Mouse (Mus musculus) thymus, adult 2 months (tissue): ENCODE results near the gene Hspb9. TPM values are rescaled to one million over a fixed set of nuclear protein-coding genes. Genes with fewer than 3 reads are reported as not detected.

Experiments
- DNase-seq: peaks from one replicate; pipeline ENCODE4 v3.0.0; 2021
- H3K27ac ChIP-seq: fragments of 200-500 bp; 2 replicates; pipeline ENCODE4 v1.5.1; 2012; ENCODE audit warnings: low read length, control low read depth; ENCODE audit not compliant: control insufficient read depth, insufficient read depth
- H3K27me3 ChIP-seq: fragments of 200-500 bp; 2 replicates; pipeline ENCODE4 v1.6.1; 2012; ENCODE audit warnings: mild to moderate bottlenecking, low read length, moderate library complexity, mixed read lengths; ENCODE audit not compliant: control insufficient read depth, insufficient read depth
- H3K36me3 ChIP-seq: fragments of 200-500 bp; 2 replicates; pipeline ENCODE4 v1.6.1; 2012; ENCODE audit warnings: mild to moderate bottlenecking, low read length, moderate library complexity; ENCODE audit not compliant: control insufficient read depth, insufficient read depth
- H3K4me1 ChIP-seq: fragments of 200-500 bp; replicated peaks from 2 replicates; pipeline ENCODE4 v1.6.1; 2012; ENCODE audit warnings: low read length; ENCODE audit not compliant: control insufficient read depth, insufficient read depth
- H3K4me3 ChIP-seq: fragments of 200-500 bp; 2 replicates; pipeline ENCODE4 v1.5.1; 2012; ENCODE audit warnings: mild to moderate bottlenecking, low read length, control low read depth, moderate library complexity; ENCODE audit not compliant: control insufficient read depth, insufficient read depth
- CTCF ChIP-seq: fragments of 200-500 bp; IDR thresholded peaks from 2 replicates; pipeline ENCODE4 v1.5.1; 2012; ENCODE audit warnings: mild to moderate bottlenecking, control low read depth, low read length, moderate library complexity, borderline replicate concordance; ENCODE audit not compliant: control insufficient read depth, poor library complexity, insufficient read depth; ENCODE audit errors: extremely low read depth
- POLR2A ChIP-seq: fragments of 200-500 bp; IDR thresholded peaks from 2 replicates; pipeline ENCODE4 v1.6.1; 2012; ENCODE audit warnings: mild to moderate bottlenecking, low read length, control low read depth, moderate library complexity; ENCODE audit not compliant: control insufficient read depth, poor library complexity, insufficient read depth; ENCODE audit errors: extremely low read depth
- WGBS: fragments of 180-500 bp; shearing (Covaris S2); methylation state at CpG from one replicate; pipeline ENCODE4 v1.1.7; 2018; 5-methylcytosine and 5-hydroxymethylcytosine counted together
- polyA plus RNA-seq: library from polyadenylated mRNA; depleted of rRNA; stranded (reverse); fragments of >200 nt; gene quantifications from 2 replicates; pipeline ENCODE4 v1.2.3, GENCODE M21; 2012

Hspb9 gene
- polyA plus RNA-seq, 1 experiment: 0.24 TPM

DNA sequence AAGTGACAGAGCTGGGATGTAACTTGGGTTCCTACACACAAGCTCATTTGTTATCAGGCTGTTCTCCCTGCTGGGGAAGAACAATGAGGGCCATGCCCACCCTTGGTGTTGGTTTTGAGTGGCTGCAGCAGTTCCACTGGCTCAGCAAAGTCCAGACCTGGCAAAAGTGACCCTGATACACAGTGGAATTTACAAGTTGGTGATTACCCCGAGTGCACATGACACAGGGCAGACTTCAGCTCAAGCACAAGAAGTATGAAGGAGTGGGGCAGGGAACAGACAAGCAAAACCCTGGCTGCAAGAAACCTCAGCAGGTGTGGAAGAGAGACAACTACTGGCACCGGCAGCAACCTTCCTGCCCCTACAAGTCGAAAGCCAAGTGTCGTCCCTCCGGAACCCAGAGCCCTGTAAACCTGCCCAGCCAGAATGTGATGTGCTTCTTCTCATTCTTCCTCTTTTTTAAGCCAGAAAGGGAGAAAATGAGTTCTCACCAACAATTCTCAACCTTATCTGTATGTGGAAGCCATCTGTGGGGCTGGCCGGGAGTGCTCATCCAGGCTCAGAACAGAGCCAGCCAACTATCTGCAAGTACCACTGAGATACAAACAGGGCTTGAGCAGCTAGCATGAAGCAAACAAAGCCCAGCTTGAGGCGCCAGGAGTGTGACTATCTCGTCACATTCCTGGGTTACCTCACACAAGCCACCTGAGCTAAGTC is 8.3 kb downstream of the Hspb9 start:
- Histone ChIP-seq H3K4me1 (peaks cover 37% of the 10 kb centered on the region), H3K27ac (peak overlapping the region; percentile 19; the same call in 1 of the 2 replicates), H3K36me3 (peaks cover 25% of the 10 kb centered on the region), H3K4me3 (no peak overlapping the region), H3K27me3 (no peaks in the 10 kb centered on the region)
- DNase-seq: no peak
- 25% methylated on average over 8 of the region's 8 CpGs for WGBS
- TF ChIP-seq POLR2A: no peak
- TF ChIP-seq CTCF: no peak

DNA sequence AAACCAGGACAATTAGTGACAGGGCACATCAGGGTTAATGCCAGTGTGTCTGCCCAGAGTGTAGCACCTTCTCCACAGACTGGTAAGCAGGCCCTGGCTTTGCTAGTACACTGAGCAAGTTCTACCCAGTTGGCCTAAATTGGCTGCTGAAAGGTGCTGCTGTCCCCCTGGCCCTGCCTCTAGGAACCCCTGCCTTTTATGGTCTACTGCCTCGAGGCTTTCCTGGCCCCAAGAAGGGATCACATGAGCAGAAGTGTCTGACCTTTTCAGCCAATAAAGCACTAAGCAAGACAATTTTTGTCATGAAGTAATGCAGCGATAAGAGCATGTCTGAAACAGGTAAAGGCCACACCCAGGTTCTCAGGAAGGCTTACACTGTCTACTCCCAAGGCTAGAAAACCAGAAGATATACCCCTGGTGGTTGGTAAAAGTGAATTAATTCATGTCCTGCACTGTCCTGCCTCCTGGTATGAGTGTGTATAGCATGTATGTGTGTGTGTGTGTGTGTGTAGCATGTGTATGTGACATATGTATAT is 8.9 kb downstream of the Hspb9 start:
- Histone ChIP-seq H3K27ac (0 out of 2 replicates have a peak overlapping the region, but pooled peaks have one; percentile 13), H3K36me3 (peaks cover 21% of the 10 kb centered on the region), H3K4me1 (peaks cover 37% of the 10 kb centered on the region), H3K27me3 (no peaks in the 10 kb centered on the region), H3K4me3 (no peak overlapping the region)
- 52% methylated on average over 2 of the region's 2 CpGs for WGBS
- TF ChIP-seq CTCF: no peak
- no peak for TF ChIP-seq POLR2A
- no peak for DNase-seq

GRCm38 (mm10) chr11:100724919-100725512 is 11.4 kb downstream of the Hspb9 start:
- H3K4me1 ChIP-seq: peaks cover 41% of the 10 kb centered on the region
- WGBS: 42% methylated on average over 5 of the region's 5 CpGs

DNA sequence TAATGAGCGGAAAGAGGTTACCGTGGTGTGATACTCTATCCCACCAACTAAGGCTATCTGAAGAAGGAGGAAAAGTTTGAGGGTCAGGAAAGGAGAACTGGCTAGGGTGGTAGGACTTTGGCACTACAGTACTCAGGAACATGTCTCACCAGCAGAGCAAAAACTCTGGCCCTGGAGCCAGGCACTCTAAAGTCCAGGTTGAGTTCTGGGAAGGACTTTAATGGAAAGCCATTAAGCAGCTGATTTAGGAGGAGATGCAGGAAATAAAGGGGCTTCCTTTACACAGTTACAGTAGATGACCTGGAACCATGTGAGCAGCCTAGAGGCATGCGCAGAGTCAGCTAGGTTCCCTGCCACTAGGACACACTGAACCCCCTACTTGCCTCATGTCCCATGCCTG is 13.6 kb downstream of the Hspb9 start:
- TF ChIP-seq POLR2A (no peak), CTCF (no peak)
- no peak for DNase-seq
- H3K4me3 ChIP-seq: no peak overlapping the region
- H3K27ac ChIP-seq: no peak overlapping the region
- over 99% methylated on average over 3 of the region's 3 CpGs for WGBS
- peaks cover 28% of the 10 kb centered on the region for H3K4me1 ChIP-seq
- no peaks in the 10 kb centered on the region for H3K27me3 ChIP-seq
- peaks cover 15% of the 10 kb centered on the region for H3K36me3 ChIP-seq

More at GRCm38 (mm10) chr11:100724919-100725512, 11.4 kb downstream of the Hspb9 start:
- TF ChIP-seq CTCF: no peak
- TF ChIP-seq POLR2A: no peak
- Histone ChIP-seq H3K27me3 (no peaks in the 10 kb centered on the region), H3K27ac (peak overlapping the region; percentile 10; the same call in 1 of the 2 replicates), H3K4me3 (no peak overlapping the region), H3K36me3 (peaks cover 15% of the 10 kb centered on the region)
- no peak for DNase-seq

- peaks cover 20% of the 10 kb centered on the region for H3K36me3 ChIP-seq
- TF ChIP-seq POLR2A (no peak), CTCF (no peak)
- H3K4me3 ChIP-seq: no peak overlapping the region
- no peak overlapping the region for H3K27ac ChIP-seq
- H3K4me1 ChIP-seq: peaks cover 24% of the 10 kb centered on the region
- WGBS: 86% methylated on average over 6 of the region's 6 CpGs
- no peak for DNase-seq
- no peaks in the 10 kb centered on the region for H3K27me3 ChIP-seq
These were observed 15.0 kb downstream of the Hspb9 start for GRCm38 (mm10) chr11:100728601-100729000.

- no peak for DNase-seq
- Histone ChIP-seq H3K36me3 (peaks cover 20% of the 10 kb centered on the region), H3K4me3 (no peak overlapping the region), H3K4me1 (peaks cover 19% of the 10 kb centered on the region), H3K27me3 (no peaks in the 10 kb centered on the region), H3K27ac (no peak overlapping the region)
- no peak for TF ChIP-seq POLR2A
- TF ChIP-seq CTCF: no peak
- 19% methylated on average over 4 of the region's 4 CpGs for WGBS
These were observed 16.3 kb downstream of the Hspb9 start for GRCm38 (mm10) chr11:100729976-100730375.
